Mouse (Mus musculus) hindbrain, embryonic 10.5 days (tissue): ENCODE data around the gene Nav1. TPM values are rescaled to one million over a fixed set of nuclear protein-coding genes. Genes with fewer than 3 reads are reported as not detected.

ENCODE experiments used
- DNase-seq: peaks from one replicate; pipeline ENCODE4 v3.0.0-alpha.2; 2017; ENCODE audit warnings: low spot score
- H3K27ac ChIP-seq: fragments of 300-500 bp; sonication (generic); 2 replicates; pipeline ENCODE4 v1.5.1; 2016; ENCODE audit warnings: mild to moderate bottlenecking, moderate library complexity
- H3K27me3 ChIP-seq: fragments of 300-500 bp; sonication (generic); 2 replicates; pipeline ENCODE4 v1.6.1; 2016; ENCODE audit warnings: mild to moderate bottlenecking; ENCODE audit not compliant: poor library complexity, insufficient read depth, severe bottlenecking
- H3K36me3 ChIP-seq: fragments of 300-500 bp; sonication (generic); 2 replicates; pipeline ENCODE4 v1.6.1; 2016; ENCODE audit warnings: mild to moderate bottlenecking, moderate library complexity
- H3K4me1 ChIP-seq: fragments of 300-500 bp; sonication (generic); replicated peaks from 2 replicates; pipeline ENCODE4 v1.6.1; 2016; ENCODE audit warnings: mild to moderate bottlenecking
- H3K4me3 ChIP-seq: fragments of 300-500 bp; sonication (generic); 2 replicates; pipeline ENCODE4 v1.5.1; 2016; ENCODE audit warnings: mild to moderate bottlenecking, moderate library complexity
- H3K9me3 ChIP-seq: fragments of 300-500 bp; sonication (generic); 2 replicates; pipeline ENCODE4 v1.6.1; 2016; ENCODE audit warnings: mild to moderate bottlenecking, moderate library complexity
- WGBS: fragments of 180-500 bp; shearing (Covaris S2); methylation state at CpG from one replicate; pipeline ENCODE4 v1.1.7; 2016; 5-methylcytosine and 5-hydroxymethylcytosine counted together
- polyA plus RNA-seq: library from polyadenylated mRNA; unstranded; fragments of >200 nt; fragmentation: Nextera tagmentation; extraction: Ambion mirVana; gene quantifications from 2 replicates; pipeline ENCODE4 v1.2.1, GENCODE M21; 2016

Nav1 gene
- polyA plus RNA-seq, 1 experiment from 2014 or later = 19.3 TPM

- no peak overlapping the region for H3K27ac ChIP-seq
- peaks cover 100% of the 10 kb centered on the region for H3K36me3 ChIP-seq
- H3K9me3 ChIP-seq = no peaks in the 10 kb centered on the region
- no peak overlapping the region for H3K4me3 ChIP-seq
- no peaks in the 10 kb centered on the region for H3K27me3 ChIP-seq
- no peaks in the 10 kb centered on the region for H3K4me1 ChIP-seq
- DNase-seq = no peak
These were observed 193.1 kb downstream of the Nav1 start for GRCm38 (mm10) chr1:135413996-135414395.

GRCm38 (mm10) chr1:135412130-135412529 is 195.0 kb downstream of the Nav1 start:
- DNase-seq = no peak
- H3K36me3 ChIP-seq = peaks cover 100% of the 10 kb centered on the region
- no peaks in the 10 kb centered on the region for H3K27me3 ChIP-seq
- H3K4me1 ChIP-seq = no peaks in the 10 kb centered on the region
- no peaks in the 10 kb centered on the region for H3K9me3 ChIP-seq
- no peak overlapping the region for H3K27ac ChIP-seq
- no peak overlapping the region for H3K4me3 ChIP-seq
- WGBS = 83% methylated on average over 4 of the region's 4 CpGs

GRCm38 (mm10) chr1:135410967-135411366 is 196.1 kb downstream of the Nav1 start:
- no peak overlapping the region for H3K4me3 ChIP-seq
- no peak for DNase-seq
- no peaks in the 10 kb centered on the region for H3K27me3 ChIP-seq
- 85% methylated on average over 2 of the region's 2 CpGs for WGBS
- no peaks in the 10 kb centered on the region for H3K9me3 ChIP-seq
- H3K36me3 ChIP-seq = peaks cover 100% of the 10 kb centered on the region
- H3K27ac ChIP-seq = no peak overlapping the region
- no peaks in the 10 kb centered on the region for H3K4me1 ChIP-seq

GRCm38 (mm10) chr1:135408973-135409372 is 198.1 kb downstream of the Nav1 start:
- no peak for DNase-seq
- no peaks in the 10 kb centered on the region for H3K4me1 ChIP-seq
- WGBS = 98% methylated on average over 4 of the region's 4 CpGs
- H3K36me3 ChIP-seq = peaks cover 100% of the 10 kb centered on the region
- no peaks in the 10 kb centered on the region for H3K9me3 ChIP-seq
- no peak overlapping the region for H3K4me3 ChIP-seq
- no peak overlapping the region for H3K27ac ChIP-seq
- no peaks in the 10 kb centered on the region for H3K27me3 ChIP-seq

GRCm38 (mm10) chr1:135405356-135405755 is 201.7 kb downstream of the Nav1 start:
- Histone ChIP-seq H3K27me3 (no peaks in the 10 kb centered on the region), H3K36me3 (peaks cover 100% of the 10 kb centered on the region), H3K4me3 (no peak overlapping the region), H3K4me1 (no peaks in the 10 kb centered on the region), H3K27ac (no peak overlapping the region), H3K9me3 (no peaks in the 10 kb centered on the region)
- 91% methylated on average over 7 of the region's 7 CpGs for WGBS
- DNase-seq = no peak

GRCm38 (mm10) chr1:135401452-135402110 is 205.5 kb downstream of the Nav1 start:
- Histone ChIP-seq H3K9me3 (no peaks in the 10 kb centered on the region), H3K27me3 (no peaks in the 10 kb centered on the region), H3K27ac (no peak overlapping the region), H3K4me3 (no peak overlapping the region), H3K4me1 (no peaks in the 10 kb centered on the region), H3K36me3 (peaks cover 100% of the 10 kb centered on the region)
- DNase-seq = no peak
- 94% methylated on average over 3 of the region's 3 CpGs for WGBS

GRCm38 (mm10) chr1:135399466-135399865 is 207.6 kb downstream of the Nav1 start:
- Histone ChIP-seq H3K27ac (no peak overlapping the region), H3K4me3 (no peak overlapping the region), H3K9me3 (no peaks in the 10 kb centered on the region), H3K36me3 (peaks cover 100% of the 10 kb centered on the region), H3K4me1 (no peaks in the 10 kb centered on the region), H3K27me3 (no peaks in the 10 kb centered on the region)
- DNase-seq = no peak
- 96% methylated on average over 5 of the region's 5 CpGs for WGBS

- Histone ChIP-seq H3K36me3 (peaks cover 88% of the 10 kb centered on the region), H3K27me3 (no peaks in the 10 kb centered on the region), H3K4me3 (no peak overlapping the region), H3K9me3 (no peaks in the 10 kb centered on the region), H3K4me1 (no peaks in the 10 kb centered on the region), H3K27ac (no peak overlapping the region)
- 90% methylated on average over 9 of the region's 9 CpGs for WGBS
- no peak for DNase-seq
These were observed 221.9 kb downstream of the Nav1 start for GRCm38 (mm10) chr1:135385161-135385560.

Other genes starting within 250 kb of the Nav1 start
- 63.3 and 72.2 TPM in 2 replicates for gene Shisa4, start 232.1 kb downstream of the Nav1 start, polyA plus RNA-seq
- 164 and 186 TPM in 2 replicates for gene Ipo9, start 176.8 kb downstream of the Nav1 start, polyA plus RNA-seq
- gene Csrp1, start 112.8 kb upstream of the Nav1 start, polyA plus RNA-seq = 51.0 and 56.2 TPM in 2 replicates
- gene Phlda3, start 158.8 kb upstream of the Nav1 start, polyA plus RNA-seq = 19.3 and 21.7 TPM in 2 replicates
- 0.85 and 3.2 TPM in 2 replicates for gene Tnni1, start 172.1 kb upstream of the Nav1 start, polyA plus RNA-seq
- gene Lad1, start 211.3 kb upstream of the Nav1 start, polyA plus RNA-seq = 1.0 and 3.9 TPM in 2 replicates
- gene Tnnt2, start 229.1 kb upstream of the Nav1 start, polyA plus RNA-seq = 0.35 and 2.9 TPM in 2 replicates